Mouse (Mus musculus): Measurements from ENCODE around the gene Gosr2.

The Gosr2 gene

DNA sequence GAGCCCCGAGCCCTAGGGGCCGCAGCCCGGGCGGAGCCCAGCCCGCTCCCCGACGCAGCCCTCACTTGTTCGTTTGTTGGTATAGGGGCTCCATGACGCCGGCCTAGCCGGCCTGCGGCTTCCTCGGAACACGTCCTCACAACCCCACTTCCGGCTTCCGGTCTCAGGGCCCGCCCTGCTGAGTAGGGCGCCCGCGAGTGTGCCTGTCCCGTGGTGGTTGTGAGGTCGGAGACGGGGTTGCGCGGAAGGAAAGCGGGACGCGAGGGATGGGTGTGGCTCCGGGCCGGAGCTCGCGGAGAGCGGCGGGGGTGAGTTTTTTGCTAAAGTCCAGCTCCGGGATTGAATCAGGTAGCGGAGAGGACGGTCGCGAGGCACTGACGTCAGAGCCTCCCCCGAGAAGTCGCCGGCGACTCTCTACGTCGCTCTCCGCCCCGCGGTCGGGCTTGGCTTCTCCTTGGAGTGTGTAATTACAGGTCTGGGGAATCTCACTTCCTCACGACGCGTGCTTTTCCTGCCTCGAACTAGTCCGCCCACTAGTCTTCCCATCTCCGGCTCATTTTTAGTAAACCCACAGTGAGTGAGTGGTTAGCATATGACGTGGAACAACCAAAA, at the start of gene Gosr2:
TSS of gene Gosr2 (minus strand) at position 334 of the 612 bp plus-strand sequence.
- DNase-seq (ENCODE audit: low read depth, low spot score): peak; percentile 93

DNA sequence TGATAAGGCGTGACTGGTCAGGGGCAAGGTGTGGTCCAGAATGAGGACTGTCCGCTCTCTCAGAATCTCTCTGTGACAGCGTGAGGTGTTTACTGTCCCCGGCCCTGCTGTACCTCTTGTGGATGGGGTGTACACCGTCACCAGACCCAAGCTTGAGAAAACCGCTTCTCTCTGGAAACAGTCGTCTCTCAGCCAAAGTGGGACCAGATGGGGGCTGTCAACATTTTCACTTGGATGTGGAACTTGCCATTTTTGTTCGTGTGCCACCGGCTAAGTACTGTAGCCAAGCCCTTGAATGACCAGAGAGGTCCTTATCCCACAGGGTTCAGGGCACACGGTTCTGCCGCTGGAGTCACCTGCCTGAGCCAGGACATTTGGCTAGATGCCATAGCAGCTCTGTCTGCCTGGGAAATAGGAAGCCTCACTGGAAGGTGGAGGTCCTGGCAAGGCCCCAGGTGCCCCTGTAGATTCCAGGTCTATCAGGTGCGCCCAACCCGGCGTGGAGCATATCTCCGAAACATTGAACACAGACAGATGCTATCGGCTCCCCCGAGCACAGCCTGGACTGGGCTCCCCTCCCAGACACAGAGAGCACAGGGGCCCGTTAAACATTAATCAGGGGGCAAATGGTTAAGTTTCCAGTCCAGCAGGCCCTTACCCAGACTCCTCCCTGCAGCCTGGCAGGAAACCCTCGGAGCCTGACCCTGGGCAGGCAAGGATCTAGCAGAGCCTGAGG, 37.5 kb upstream of the Gosr2 start:
- no peak for DNase-seq (ENCODE audit: low read depth, low spot score)

- DNase-seq (ENCODE audit: low read depth, low spot score): no peak
Observed at GRCm38 (mm10) chr11:103734411-103735045, 36.8 kb upstream of the Gosr2 start.

DNA sequence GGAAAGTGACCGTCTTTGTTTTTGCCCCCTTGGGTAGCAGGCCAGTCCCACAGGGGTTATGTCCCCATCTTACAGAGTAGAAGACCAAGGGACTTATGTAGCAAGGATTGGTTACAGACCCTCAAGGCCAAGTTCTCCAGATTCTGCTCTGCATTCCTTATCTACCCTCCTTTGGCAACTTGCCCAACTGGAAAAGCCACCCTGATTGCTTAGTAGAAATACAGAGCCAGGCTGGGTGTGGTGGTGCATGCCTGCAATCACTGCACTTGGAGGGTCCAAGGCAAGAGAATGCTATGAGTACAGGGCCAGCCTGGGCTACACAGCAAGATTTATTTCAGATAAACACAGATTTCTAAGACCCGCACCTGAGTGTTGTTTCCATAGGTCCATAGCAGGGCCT, 36.3 kb upstream of the Gosr2 start:
- no peak for DNase-seq (ENCODE audit: low read depth, low spot score)

GRCm38 (mm10) chr11:103733069-103733468, 35.4 kb upstream of the Gosr2 start:
- DNase-seq (ENCODE audit: low read depth, low spot score): no peak

GRCm38 (mm10) chr11:103732306-103732705, 34.6 kb upstream of the Gosr2 start:
- no peak for DNase-seq (ENCODE audit: low read depth, low spot score)

DNA sequence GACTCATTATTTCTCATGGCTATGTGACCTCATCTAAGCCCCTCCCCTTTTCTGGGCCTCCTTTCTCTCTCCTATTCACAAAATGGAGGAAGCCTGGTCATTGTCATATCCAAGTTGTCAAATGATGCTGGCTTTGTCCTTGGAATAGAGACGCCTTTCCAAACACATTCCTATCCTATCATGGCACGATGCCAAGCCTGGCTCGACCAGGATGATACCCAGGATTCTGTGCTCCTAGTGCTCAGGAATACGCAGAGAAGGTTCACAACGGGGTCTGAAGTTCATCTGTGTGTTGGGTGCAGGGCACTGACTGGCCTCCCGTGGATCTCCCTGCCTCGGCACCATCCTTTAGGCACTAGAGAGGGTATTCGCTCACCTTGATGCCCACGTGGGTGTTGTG, 33.9 kb upstream of the Gosr2 start:
- DNase-seq (ENCODE audit: low read depth, low spot score): no peak

DNA sequence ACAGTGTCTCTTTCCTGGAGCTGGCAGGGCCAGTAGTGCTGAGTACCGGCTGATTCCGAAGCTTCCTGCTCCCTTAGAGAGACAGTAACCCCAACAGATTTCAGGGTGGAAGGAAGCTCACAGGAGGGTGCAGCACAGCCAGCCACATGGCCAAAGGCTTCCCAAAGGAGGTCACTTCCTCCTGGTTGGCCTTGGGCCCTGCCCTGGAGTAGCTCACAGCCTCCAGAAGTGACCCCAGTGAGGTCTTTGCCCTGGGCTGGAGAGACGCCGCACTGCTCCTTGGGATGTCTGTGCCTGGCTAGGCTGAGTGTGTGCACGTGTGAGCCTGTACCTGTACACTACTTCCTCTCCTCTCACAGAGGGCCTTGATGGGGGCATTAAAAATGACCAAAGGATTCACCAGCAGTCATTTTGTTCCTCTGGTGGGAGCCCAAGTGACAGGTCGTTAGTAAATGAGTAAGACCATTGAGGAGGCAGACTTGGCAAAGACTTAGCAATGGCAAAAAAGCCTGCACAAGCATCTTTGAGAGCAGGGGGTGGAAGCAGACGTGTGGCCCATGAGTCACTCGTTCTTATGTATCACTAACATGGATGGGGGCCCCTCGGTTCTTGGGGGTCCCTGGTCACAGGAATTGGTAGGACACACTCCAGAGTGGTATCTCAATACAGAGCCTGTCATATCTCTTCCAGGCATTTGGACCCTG, 31.7 kb upstream of the Gosr2 start:
- DNase-seq (ENCODE audit: low read depth, low spot score): no peak

- no peak for DNase-seq (ENCODE audit: low read depth, low spot score)
Observed at GRCm38 (mm10) chr11:103724331-103724771, 26.7 kb upstream of the Gosr2 start.

GRCm38 (mm10) chr11:103722040-103722481, 24.4 kb upstream of the Gosr2 start:
- no peak for DNase-seq (ENCODE audit: low read depth, low spot score)

- peak; percentile 62 for DNase-seq (ENCODE audit: low read depth, low spot score)
Observed at GRCm38 (mm10) chr11:103721468-103722039, 23.9 kb upstream of the Gosr2 start.

DNA sequence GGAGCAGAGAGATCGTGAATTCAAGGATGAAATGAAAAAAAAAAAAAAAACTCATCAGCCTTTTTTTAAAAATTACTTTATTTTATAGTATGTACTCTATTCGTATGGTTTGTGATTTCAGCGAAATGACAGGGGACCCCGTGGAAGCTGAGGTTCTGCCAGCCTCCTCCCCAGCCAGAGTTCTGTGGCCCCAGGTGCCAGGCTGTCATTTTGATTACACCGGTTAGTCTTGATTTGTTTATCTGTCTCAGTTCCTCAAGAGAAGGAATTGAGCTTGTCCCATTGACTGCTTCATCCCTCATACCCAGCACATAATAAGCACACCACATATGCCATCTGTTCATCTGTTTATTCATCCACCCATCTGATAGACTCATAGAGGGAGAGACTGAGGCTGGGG, 21.7 kb upstream of the Gosr2 start:
- DNase-seq (ENCODE audit: low read depth, low spot score): no peak

GRCm38 (mm10) chr11:103716971-103717370, 19.3 kb upstream of the Gosr2 start:
- DNase-seq (ENCODE audit: low read depth, low spot score): no peak

GRCm38 (mm10) chr11:103714074-103714473, 16.4 kb upstream of the Gosr2 start:
- no peak for DNase-seq (ENCODE audit: low read depth, low spot score)

GRCm38 (mm10) chr11:103711851-103712587, 14.3 kb upstream of the Gosr2 start:
- DNase-seq (ENCODE audit: low read depth, low spot score): no peak

DNA sequence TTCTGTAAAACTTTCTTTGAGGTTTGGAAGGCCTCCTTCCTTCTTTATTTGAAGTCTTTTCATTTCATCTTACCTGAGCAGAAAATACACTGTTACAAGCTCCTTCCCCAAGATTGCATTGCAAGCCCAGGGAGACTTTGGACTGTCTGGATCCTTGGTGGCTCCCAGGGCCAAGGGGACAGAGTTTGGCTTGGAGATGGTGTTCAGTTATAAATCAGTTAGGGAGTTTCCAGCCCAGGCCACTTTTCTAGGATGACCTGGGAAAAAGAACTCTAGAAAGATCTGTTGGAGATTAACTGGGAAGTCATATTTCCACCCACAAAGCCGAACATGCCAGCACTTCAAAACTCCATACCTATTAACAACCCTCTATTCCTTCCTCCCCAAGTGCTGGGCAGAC, 12.3 kb upstream of the Gosr2 start:
- no peak for DNase-seq (ENCODE audit: low read depth, low spot score)

- DNase-seq (ENCODE audit: low read depth, low spot score): no peak
Observed at GRCm38 (mm10) chr11:103707005-103707404, 9.3 kb upstream of the Gosr2 start.

DNA sequence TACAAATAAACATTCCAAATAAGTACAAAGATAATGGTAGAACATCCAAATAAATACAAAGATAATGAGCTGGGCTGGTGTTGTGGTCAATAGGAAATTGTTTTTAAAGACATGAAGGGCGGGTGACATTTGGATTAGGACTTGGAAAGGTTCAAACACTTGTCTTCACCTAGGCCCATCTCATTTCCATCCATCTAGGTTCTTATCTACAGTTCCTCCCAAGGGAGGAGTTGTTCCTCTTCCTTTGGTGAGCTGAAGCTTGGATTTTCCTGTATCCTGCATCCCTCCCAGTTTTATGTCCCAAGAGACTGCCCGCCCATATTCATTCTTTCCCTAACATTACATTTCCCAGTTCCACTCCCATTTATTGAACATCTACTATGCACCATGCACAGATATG, 528 bp upstream of the Gosr2 start:
- no peak for DNase-seq (ENCODE audit: low read depth, low spot score)

DNA sequence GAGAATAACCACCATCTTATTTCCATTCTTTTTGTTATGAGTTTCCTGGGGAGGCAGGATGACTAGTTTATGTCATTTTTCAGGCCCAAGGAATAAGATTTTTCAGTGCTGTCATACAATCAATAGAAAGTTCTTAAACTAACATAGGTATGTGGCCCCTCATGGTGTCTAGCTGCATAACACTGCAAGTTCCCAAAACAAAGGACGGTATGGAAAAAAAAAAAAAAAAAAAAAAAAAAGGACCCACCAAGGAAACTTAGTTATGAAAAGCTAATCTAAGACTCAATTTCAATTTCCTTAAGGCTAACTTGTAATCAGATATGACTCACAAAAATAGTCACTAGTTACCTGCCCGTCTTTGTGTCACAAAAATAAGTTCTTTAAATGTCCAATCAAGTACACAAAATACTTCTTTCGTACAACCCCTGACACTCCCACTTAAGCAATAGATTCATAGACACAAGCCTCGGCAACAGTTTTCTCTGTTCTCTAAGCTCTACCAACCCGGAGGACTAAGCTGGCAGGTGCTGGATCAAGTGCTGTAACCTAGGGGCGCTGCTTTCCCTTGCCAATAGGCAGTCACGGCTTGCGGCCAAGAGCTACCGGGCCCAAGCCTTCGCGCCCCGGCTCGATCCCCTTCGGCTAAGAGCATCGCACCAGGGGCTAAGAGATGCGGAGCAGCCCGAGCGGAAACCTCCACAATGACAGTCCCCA, 690 bp downstream of the Gosr2 start:
- DNase-seq (ENCODE audit: low read depth, low spot score): peak; percentile 30

GRCm38 (mm10) chr11:103693241-103693640, 4.5 kb downstream of the Gosr2 start:
- DNase-seq (ENCODE audit: low read depth, low spot score): no peak

Measured in mesoderm, embryonic 11.5 days (tissue).